Mouse (Mus musculus): ENCODE measurements around the gene Crybb3. TPM values are rescaled to one million over a fixed set of nuclear protein-coding genes. Genes with fewer than 3 reads are reported as not detected.

The Crybb3 gene
- polyA plus RNA-seq, 1 experiment = 21.0 TPM

DNA sequence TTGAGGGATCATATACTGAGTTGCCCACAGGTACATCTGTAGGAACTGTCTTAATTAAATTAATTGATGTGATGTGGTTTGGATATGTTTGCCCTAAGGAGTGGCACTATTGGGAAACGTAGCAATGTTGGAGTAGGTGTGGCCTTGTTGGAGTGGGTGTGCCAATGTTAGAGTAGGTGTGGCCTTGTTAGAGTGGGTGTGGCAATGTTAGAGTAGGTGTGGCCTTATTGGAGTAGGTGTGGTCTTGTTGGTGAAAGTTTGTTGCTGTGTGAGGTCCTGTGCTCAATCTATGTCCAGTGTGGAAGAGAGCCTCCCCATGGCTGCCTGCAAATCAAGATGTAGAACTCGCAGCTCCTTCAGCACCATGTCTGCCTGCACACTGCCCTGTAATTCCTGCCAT is 2.9 kb upstream of the Crybb3 start:
- no peak overlapping the region for H3K27ac ChIP-seq (ENCODE audit: insufficient read depth, low read depth, low read length)
- 51% methylated on average over 2 of the region's 2 CpGs for WGBS
- H3K27me3 ChIP-seq (ENCODE audit: control insufficient read depth, insufficient read depth, low read length) = no peaks in the 10 kb centered on the region
- TF ChIP-seq CTCF (IDR thresholded peaks at IDR 0.05; ENCODE audit: extremely low read depth, insufficient read length, insufficient replicate concordance, low read depth, low read length) (no peak), POLR2A (IDR thresholded peaks at IDR 0.05; ENCODE audit: low read depth, low read length) (no peak)
- H3K4me3 ChIP-seq (ENCODE audit: low read depth, low read length) = no peak overlapping the region
- H3K4me1 ChIP-seq (ENCODE audit: control insufficient read depth, insufficient read depth, insufficient read length, low read length) = no peaks in the 10 kb centered on the region
- H3K36me3 ChIP-seq (ENCODE audit: control insufficient read depth, insufficient read depth, low read length) = peaks cover 12% of the 10 kb centered on the region

DNA sequence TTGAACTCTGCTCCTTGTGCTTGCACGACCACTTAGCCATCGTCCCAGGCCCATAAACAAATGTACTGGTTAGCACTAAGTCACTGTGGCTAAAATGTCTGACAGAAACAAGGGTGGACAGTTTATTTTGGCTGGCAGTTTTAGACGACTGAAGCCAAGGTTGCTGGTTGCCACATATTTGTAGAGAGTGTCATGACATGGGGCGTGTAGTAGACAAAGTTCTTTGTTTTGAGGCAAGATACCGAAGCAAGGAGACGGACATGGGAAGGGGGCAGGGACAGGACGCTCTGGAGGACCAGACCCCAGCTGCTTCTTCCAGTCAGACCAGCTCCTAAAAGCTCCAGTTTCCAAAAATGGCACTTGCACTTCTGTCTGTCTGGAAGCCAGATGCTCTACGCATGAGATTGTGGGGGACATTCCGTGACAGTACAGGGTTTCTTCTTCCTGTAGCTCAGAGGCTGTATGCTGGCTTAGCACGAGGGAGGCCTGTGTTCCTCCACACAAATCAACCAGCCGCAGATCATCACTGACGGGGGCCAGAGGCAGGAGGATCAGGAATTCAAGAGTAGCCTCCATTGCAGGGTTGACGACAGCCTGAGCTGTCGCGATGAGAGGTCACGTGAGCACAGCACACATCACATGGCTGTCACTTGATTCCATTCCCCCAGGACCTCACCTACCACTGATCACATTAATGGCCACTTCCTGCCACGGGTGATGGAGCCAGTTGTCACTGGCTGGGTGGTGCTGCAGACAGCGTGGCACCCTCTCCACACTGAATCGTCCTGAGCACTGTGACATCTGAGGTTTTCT is 1.2 kb upstream of the Crybb3 start:
- Histone ChIP-seq H3K36me3 (ENCODE audit: control insufficient read depth, insufficient read depth, low read length) (no peaks in the 10 kb centered on the region), H3K27ac (ENCODE audit: insufficient read depth, low read depth, low read length) (no peak overlapping the region), H3K4me1 (ENCODE audit: control insufficient read depth, insufficient read depth, insufficient read length, low read length) (no peaks in the 10 kb centered on the region), H3K27me3 (ENCODE audit: control insufficient read depth, insufficient read depth, low read length) (no peaks in the 10 kb centered on the region), H3K4me3 (ENCODE audit: low read depth, low read length) (no peak overlapping the region)
- no peak for TF ChIP-seq POLR2A (IDR thresholded peaks at IDR 0.05; ENCODE audit: low read depth, low read length)
- no peak for TF ChIP-seq CTCF (IDR thresholded peaks at IDR 0.05; ENCODE audit: extremely low read depth, insufficient read length, insufficient replicate concordance, low read depth, low read length)
- WGBS = 47% methylated on average over 19 of the region's 19 CpGs

DNA sequence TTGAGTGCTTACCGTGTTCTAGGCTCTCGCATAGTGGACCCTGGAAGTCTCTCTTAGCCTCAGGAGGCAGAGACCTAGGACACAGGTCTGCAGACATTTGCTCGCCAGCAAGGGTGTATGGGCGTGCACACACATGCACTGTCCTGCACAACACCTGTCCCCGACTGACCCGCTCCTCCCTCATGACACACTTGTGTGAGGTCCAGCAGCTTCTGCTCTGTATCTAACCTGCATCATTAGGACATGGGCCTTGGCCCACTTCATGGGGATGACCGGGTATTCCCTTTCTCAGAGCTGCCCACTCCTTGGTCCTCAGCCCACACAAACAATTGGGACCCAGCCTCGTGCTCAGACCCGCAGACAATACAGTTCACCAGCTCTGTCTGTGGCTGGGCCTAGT is 364 bp downstream of the Crybb3 start:
- Histone ChIP-seq H3K27ac (ENCODE audit: insufficient read depth, low read depth, low read length) (no peak overlapping the region), H3K4me3 (ENCODE audit: low read depth, low read length) (no peak overlapping the region), H3K4me1 (ENCODE audit: control insufficient read depth, insufficient read depth, insufficient read length, low read length) (no peaks in the 10 kb centered on the region), H3K36me3 (ENCODE audit: control insufficient read depth, insufficient read depth, low read length) (no peaks in the 10 kb centered on the region), H3K27me3 (ENCODE audit: control insufficient read depth, insufficient read depth, low read length) (no peaks in the 10 kb centered on the region)
- 89% methylated on average over 9 of the region's 9 CpGs for WGBS
- TF ChIP-seq CTCF (IDR thresholded peaks at IDR 0.05; ENCODE audit: extremely low read depth, insufficient read length, insufficient replicate concordance, low read depth, low read length) (no peak), POLR2A (IDR thresholded peaks at IDR 0.05; ENCODE audit: low read depth, low read length) (no peak)

DNA sequence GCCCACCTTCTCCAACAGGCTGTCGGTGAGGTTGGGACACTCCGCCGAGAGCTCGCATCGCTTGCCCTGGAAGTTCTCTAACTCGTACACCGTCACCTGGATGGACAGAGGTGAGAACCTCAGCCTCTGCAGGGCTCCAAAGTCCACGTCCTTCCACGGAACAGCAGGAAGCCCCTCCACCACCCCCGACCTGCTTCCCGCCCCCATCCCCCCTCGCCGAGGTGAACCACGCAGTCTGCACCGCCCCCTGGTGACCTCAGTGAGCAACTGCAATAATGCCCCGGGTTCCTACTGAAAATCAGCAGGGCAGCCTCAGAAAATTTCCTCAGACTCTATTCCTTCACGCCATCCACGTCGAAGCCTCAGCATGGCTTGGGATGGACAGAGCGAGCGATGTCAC is 1.6 kb downstream of the Crybb3 start:
- no peaks in the 10 kb centered on the region for H3K4me1 ChIP-seq (ENCODE audit: control insufficient read depth, insufficient read depth, insufficient read length, low read length)
- H3K27ac ChIP-seq (ENCODE audit: insufficient read depth, low read depth, low read length) = no peak overlapping the region
- H3K36me3 ChIP-seq (ENCODE audit: control insufficient read depth, insufficient read depth, low read length) = no peaks in the 10 kb centered on the region
- no peaks in the 10 kb centered on the region for H3K27me3 ChIP-seq (ENCODE audit: control insufficient read depth, insufficient read depth, low read length)
- TF ChIP-seq POLR2A (IDR thresholded peaks at IDR 0.05; ENCODE audit: low read depth, low read length) (no peak), CTCF (IDR thresholded peaks at IDR 0.05; ENCODE audit: extremely low read depth, insufficient read length, insufficient replicate concordance, low read depth, low read length) (peak; percentile 46; the same call in 1 of the 2 replicates)
- H3K4me3 ChIP-seq (ENCODE audit: low read depth, low read length) = no peak overlapping the region
- 30% methylated on average over 21 of the region's 21 CpGs for WGBS

DNA sequence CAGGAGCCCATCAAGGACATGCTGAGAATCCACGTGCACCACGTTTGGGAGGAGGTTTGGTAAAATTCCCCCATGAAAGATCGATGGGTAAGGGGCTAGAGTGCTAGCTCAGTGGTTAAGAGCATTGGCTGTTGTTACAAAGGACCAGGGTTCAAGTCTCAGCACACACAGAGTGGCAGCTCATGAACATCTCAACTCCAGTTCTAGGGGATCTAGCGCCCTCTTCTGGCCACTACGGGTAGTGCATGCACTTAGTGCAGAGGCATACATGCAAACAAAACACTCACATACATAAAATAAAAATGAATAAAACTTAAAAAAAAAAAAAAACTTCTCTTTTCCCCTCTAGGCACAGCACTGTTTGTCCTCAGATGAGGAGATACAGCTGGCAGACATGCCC is 2.7 kb downstream of the Crybb3 start:
- Histone ChIP-seq H3K4me3 (ENCODE audit: low read depth, low read length) (no peak overlapping the region), H3K27me3 (ENCODE audit: control insufficient read depth, insufficient read depth, low read length) (no peaks in the 10 kb centered on the region), H3K27ac (ENCODE audit: insufficient read depth, low read depth, low read length) (no peak overlapping the region), H3K36me3 (ENCODE audit: control insufficient read depth, insufficient read depth, low read length) (no peaks in the 10 kb centered on the region), H3K4me1 (ENCODE audit: control insufficient read depth, insufficient read depth, insufficient read length, low read length) (no peaks in the 10 kb centered on the region)
- 58% methylated on average over 5 of the region's 5 CpGs for WGBS
- TF ChIP-seq CTCF (IDR thresholded peaks at IDR 0.05; ENCODE audit: extremely low read depth, insufficient read length, insufficient replicate concordance, low read depth, low read length) (peak; percentile 58; the same call in 1 of the 2 replicates), POLR2A (IDR thresholded peaks at IDR 0.05; ENCODE audit: low read depth, low read length) (no peak)

DNA sequence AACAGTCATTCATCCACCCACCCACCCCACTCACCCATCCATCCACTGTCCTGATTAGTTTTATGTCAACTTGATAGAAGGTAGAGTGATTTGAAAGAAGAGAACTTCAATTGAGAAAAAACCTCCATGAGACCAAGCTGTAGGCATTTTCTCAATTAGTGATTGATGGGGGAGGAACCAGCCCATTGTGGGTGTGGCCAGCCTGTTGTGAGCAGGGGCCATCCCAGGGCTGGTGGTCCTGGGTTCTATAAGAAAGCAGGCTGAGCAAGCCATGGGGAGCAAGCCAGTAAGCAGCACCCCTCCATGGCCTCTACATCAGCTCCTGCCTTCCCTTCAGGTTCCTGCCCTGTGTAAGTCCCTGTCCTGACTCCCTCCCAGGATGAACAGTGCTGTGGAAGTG is 11.4 kb downstream of the Crybb3 start, which contains the start of gene Crybb2:
Gene Crybb2 (minus strand): TSS at position 101 of the 400 bp plus-strand sequence.
- H3K4me1 ChIP-seq (ENCODE audit: control insufficient read depth, insufficient read depth, insufficient read length, low read length) = no peaks in the 10 kb centered on the region
- no peaks in the 10 kb centered on the region for H3K27me3 ChIP-seq (ENCODE audit: control insufficient read depth, insufficient read depth, low read length)
- H3K4me3 ChIP-seq (ENCODE audit: low read depth, low read length) = no peak within 1 kb of the TSS
- no peak within 1 kb of the TSS for H3K27ac ChIP-seq (ENCODE audit: insufficient read depth, low read depth, low read length)
- no peaks in the 10 kb centered on the region for H3K36me3 ChIP-seq (ENCODE audit: control insufficient read depth, insufficient read depth, low read length)
- TF ChIP-seq POLR2A (IDR thresholded peaks at IDR 0.05; ENCODE audit: low read depth, low read length) = no peak
- no peak for TF ChIP-seq CTCF (IDR thresholded peaks at IDR 0.05; ENCODE audit: extremely low read depth, insufficient read length, insufficient replicate concordance, low read depth, low read length)

DNA sequence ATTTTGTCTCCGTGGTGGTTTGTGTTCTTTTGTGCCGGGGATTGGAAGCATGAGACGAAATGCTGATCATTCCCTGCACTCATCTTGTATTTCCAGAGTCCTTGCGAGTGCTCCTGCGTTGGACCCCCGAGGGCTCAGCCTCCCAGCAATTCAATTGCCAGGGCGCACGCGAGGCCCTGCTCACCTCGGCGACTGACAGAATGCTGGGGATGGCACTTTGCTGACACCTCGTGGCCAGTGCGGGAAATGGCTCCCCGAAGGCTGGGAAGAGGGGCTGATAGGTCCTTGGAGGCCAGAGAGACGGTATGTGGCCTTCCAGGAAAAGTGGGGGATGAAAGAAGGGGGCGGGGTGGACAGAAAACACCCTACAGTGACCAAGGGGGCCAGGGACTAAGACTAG is 27.1 kb downstream of the Crybb3 start:
- TF ChIP-seq CTCF (IDR thresholded peaks at IDR 0.05; ENCODE audit: extremely low read depth, insufficient read length, insufficient replicate concordance, low read depth, low read length) (peak; percentile 97), POLR2A (IDR thresholded peaks at IDR 0.05; ENCODE audit: low read depth, low read length) (no peak)

More for the DNA sequence above, 27.1 kb downstream of the Crybb3 start:
- H3K4me3 ChIP-seq (ENCODE audit: low read depth, low read length) = no peak overlapping the region
- no peaks in the 10 kb centered on the region; the same call in 1 of the 2 replicates for H3K4me1 ChIP-seq (ENCODE audit: control insufficient read depth, insufficient read depth, insufficient read length, low read length)
- WGBS = 6% methylated on average over 16 of the region's 16 CpGs
- H3K36me3 ChIP-seq (ENCODE audit: control insufficient read depth, insufficient read depth, low read length) = no peaks in the 10 kb centered on the region
- H3K27me3 ChIP-seq (ENCODE audit: control insufficient read depth, insufficient read depth, low read length) = no peaks in the 10 kb centered on the region
- H3K27ac ChIP-seq (ENCODE audit: insufficient read depth, low read depth, low read length) = no peak overlapping the region

Measured in small intestine, adult 2 months (tissue).